Mouse (Mus musculus): ENCODE results near the gene Mepe. TPM values are rescaled to one million over a fixed set of nuclear protein-coding genes. Genes with fewer than 3 reads are reported as not detected.

The Mepe gene
- polyA plus RNA-seq, 1 experiment from 2014 or later, result not detected

GRCm38 (mm10) chr5:104371284-104371683 lies 46.2 kb downstream of the Mepe start:
- no peaks in the 10 kb centered on the region for H3K36me3 ChIP-seq
- no peak overlapping the region for H3K27ac ChIP-seq
- no peaks in the 10 kb centered on the region for H3K9me3 ChIP-seq
- no peaks in the 10 kb centered on the region for H3K4me1 ChIP-seq
- 92% methylated on average over 4 of the region's 4 CpGs for WGBS
- no peaks in the 10 kb centered on the region for H3K27me3 ChIP-seq (ENCODE audit: insufficient read depth, poor library complexity, severe bottlenecking)
- H3K4me3 ChIP-seq, result no peak overlapping the region
- DNase-seq (ENCODE audit: low spot score), result no peak

DNA sequence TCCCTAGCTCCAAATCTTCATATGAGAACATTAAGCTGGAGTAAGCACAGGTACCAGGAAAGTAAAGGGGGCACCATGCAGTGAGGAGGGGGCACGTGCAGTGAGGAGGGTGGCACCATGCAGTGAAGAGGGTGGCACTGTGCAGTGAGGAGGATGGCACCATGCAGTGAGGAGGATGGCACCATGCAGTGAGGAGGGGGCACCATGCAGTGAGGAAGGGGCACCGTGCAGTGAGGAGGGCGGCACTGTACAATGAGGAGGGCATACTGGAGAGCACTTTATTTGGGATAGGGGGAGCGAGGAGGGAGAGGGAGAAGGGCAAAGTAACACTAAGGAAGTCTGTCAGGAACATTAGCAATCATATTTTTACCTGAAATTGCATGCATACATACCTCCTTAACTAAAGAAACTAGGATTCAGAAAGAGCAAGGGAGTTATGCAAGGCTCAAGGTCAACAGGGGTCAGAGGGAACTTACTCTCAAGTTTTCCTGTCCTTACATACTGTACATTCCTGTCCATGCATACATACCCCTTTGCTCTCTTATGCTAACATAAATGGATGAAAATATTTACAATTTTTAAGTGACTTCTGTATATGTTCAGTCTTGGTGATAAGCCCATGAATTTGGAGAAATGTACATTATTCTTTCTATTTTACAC lies 48.6 kb downstream of the Mepe start:
- H3K27me3 ChIP-seq (ENCODE audit: insufficient read depth, poor library complexity, severe bottlenecking), result no peaks in the 10 kb centered on the region
- no peaks in the 10 kb centered on the region for H3K9me3 ChIP-seq
- H3K27ac ChIP-seq, result no peak overlapping the region
- H3K4me1 ChIP-seq, result no peaks in the 10 kb centered on the region
- no peak for DNase-seq (ENCODE audit: low spot score)
- WGBS, result 93% methylated on average over 4 of the region's 4 CpGs
- no peaks in the 10 kb centered on the region for H3K36me3 ChIP-seq
- no peak overlapping the region for H3K4me3 ChIP-seq

- DNase-seq (ENCODE audit: low spot score), result no peak
- WGBS, result 73% methylated on average over 6 of the region's 6 CpGs
- Histone ChIP-seq H3K36me3 (no peaks in the 10 kb centered on the region), H3K27me3 (ENCODE audit: insufficient read depth, poor library complexity, severe bottlenecking) (no peaks in the 10 kb centered on the region), H3K27ac (no peak overlapping the region), H3K4me1 (no peaks in the 10 kb centered on the region), H3K4me3 (no peak overlapping the region), H3K9me3 (no peaks in the 10 kb centered on the region)
Observed at GRCm38 (mm10) chr5:104374308-104374660, 49.2 kb downstream of the Mepe start.

DNA sequence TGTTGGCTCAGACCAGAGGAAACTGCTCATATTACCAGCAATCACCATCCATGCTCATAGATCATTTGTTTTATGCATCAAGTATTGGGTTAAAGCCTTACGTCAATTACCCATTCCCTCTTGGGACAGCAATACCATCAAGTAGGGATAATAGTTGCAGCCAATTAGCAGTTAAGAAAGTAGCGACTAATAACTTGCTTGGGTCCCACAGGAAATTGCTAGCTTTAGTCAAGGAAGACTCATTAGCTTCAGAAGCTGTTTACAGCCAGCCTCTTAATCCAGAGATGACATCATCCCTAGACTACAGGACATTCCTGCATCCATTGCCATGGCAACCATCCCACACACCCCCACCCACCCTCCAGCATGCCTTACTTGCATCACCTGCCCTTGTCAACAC lies 50.0 kb downstream of the Mepe start:
- H3K4me3 ChIP-seq, result no peak overlapping the region
- 73% methylated on average over 2 of the region's 2 CpGs for WGBS
- H3K36me3 ChIP-seq, result no peaks in the 10 kb centered on the region
- H3K27me3 ChIP-seq (ENCODE audit: insufficient read depth, poor library complexity, severe bottlenecking), result no peaks in the 10 kb centered on the region
- DNase-seq (ENCODE audit: low spot score), result no peak
- no peaks in the 10 kb centered on the region for H3K9me3 ChIP-seq
- no peak overlapping the region for H3K27ac ChIP-seq
- no peaks in the 10 kb centered on the region for H3K4me1 ChIP-seq

DNA sequence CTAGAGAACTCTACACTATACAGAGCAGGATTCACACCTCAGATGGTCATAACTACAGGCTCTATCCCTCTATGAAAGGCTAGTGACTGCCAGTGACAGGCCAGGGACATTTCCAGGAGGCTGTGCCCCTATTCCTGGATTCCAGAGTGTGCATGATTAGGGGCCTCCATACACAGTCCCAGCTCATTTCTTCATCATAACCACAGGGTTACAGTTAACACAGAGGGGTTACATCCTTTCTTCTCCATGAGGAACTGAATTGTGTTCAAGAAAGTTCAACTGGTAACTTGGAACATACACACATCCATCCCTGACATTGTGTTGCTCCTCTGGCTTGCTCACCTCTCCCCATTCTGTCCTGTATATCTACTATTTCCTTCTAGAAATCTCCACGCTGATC lies 51.8 kb downstream of the Mepe start:
- Histone ChIP-seq H3K27ac (no peak overlapping the region), H3K27me3 (ENCODE audit: insufficient read depth, poor library complexity, severe bottlenecking) (no peaks in the 10 kb centered on the region), H3K9me3 (no peaks in the 10 kb centered on the region), H3K4me1 (no peaks in the 10 kb centered on the region), H3K36me3 (no peaks in the 10 kb centered on the region), H3K4me3 (no peak overlapping the region)
- no peak for DNase-seq (ENCODE audit: low spot score)
- 72% methylated on average over 1 of the region's 1 CpGs for WGBS

- H3K27me3 ChIP-seq (ENCODE audit: insufficient read depth, poor library complexity, severe bottlenecking), result no peaks in the 10 kb centered on the region
- H3K9me3 ChIP-seq, result no peaks in the 10 kb centered on the region
- H3K4me3 ChIP-seq, result no peak overlapping the region
- H3K27ac ChIP-seq, result no peak overlapping the region
- DNase-seq (ENCODE audit: low spot score), result no peak
- 83% methylated on average over 1 of the region's 1 CpGs for WGBS
- H3K4me1 ChIP-seq, result no peaks in the 10 kb centered on the region
- no peaks in the 10 kb centered on the region for H3K36me3 ChIP-seq
Observed at GRCm38 (mm10) chr5:104380574-104380973, 55.4 kb downstream of the Mepe start.

GRCm38 (mm10) chr5:104381671-104382070 lies 56.5 kb downstream of the Mepe start:
- no peaks in the 10 kb centered on the region for H3K36me3 ChIP-seq
- no peak overlapping the region for H3K4me3 ChIP-seq
- no peaks in the 10 kb centered on the region for H3K9me3 ChIP-seq
- 65% methylated on average over 3 of the region's 7 CpGs for WGBS
- H3K4me1 ChIP-seq, result no peaks in the 10 kb centered on the region
- H3K27ac ChIP-seq, result no peak overlapping the region
- no peak for DNase-seq (ENCODE audit: low spot score)
- no peaks in the 10 kb centered on the region for H3K27me3 ChIP-seq (ENCODE audit: insufficient read depth, poor library complexity, severe bottlenecking)

DNA sequence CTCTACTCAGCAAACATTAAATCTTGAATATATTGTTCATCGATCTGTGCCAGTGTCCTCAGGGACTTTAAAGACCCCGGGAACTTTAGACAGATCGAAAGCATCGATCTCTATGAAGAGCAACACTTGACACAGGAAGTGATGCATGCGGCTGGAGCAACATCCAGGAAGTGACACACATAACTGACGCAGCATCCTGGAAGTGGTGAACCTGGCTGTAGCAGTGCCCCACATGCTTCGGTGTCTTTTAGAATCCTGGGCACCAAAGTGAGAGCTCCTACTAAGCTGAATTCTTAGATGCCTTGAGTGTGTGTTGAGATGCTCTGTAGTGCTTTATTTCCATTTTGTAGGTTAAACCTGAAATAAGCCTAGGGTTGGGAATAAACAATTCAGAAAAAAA lies 59.4 kb downstream of the Mepe start:
- WGBS, result 85% methylated on average over 7 of the region's 7 CpGs
- Histone ChIP-seq H3K27me3 (ENCODE audit: insufficient read depth, poor library complexity, severe bottlenecking) (no peaks in the 10 kb centered on the region), H3K9me3 (no peaks in the 10 kb centered on the region), H3K4me3 (no peak overlapping the region), H3K27ac (no peak overlapping the region), H3K4me1 (no peaks in the 10 kb centered on the region), H3K36me3 (no peaks in the 10 kb centered on the region)
- DNase-seq (ENCODE audit: low spot score), result no peak

DNA sequence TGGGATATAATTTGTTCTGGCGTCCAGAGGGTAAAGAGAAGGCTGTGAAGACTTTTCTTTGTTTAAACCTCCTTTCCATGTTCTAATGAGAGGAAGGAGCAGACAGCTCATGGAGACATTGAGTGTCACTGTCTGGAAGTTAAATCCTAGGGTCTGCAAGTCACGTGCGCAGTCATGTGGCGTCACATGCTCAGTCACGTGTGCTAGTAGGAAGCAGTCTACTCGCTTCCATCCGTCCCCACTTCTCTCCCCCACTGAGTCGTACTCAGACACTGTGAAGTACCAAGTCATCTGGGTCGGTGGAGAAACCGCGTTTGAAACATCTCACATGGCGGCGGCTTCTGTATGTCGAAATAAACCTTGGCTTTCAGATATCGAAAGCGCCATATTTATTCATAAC lies 60.4 kb downstream of the Mepe start:
- Histone ChIP-seq H3K4me1 (no peaks in the 10 kb centered on the region), H3K27me3 (ENCODE audit: insufficient read depth, poor library complexity, severe bottlenecking) (no peaks in the 10 kb centered on the region), H3K27ac (no peak overlapping the region), H3K9me3 (no peaks in the 10 kb centered on the region), H3K36me3 (no peaks in the 10 kb centered on the region), H3K4me3 (no peak overlapping the region)
- no peak for DNase-seq (ENCODE audit: low spot score)
- WGBS, result 92% methylated on average over 16 of the region's 16 CpGs

GRCm38 (mm10) chr5:104386908-104387307 lies 61.8 kb downstream of the Mepe start:
- Histone ChIP-seq H3K4me3 (no peak overlapping the region), H3K9me3 (no peaks in the 10 kb centered on the region), H3K36me3 (no peaks in the 10 kb centered on the region), H3K27me3 (ENCODE audit: insufficient read depth, poor library complexity, severe bottlenecking) (no peaks in the 10 kb centered on the region), H3K4me1 (no peaks in the 10 kb centered on the region), H3K27ac (no peak overlapping the region)
- DNase-seq (ENCODE audit: low spot score), result no peak
- 80% methylated on average over 5 of the region's 5 CpGs for WGBS

Small RNA genes within 50 kb of the gene (microRNA-seq; reads per million reads assigned to microRNA genes)
- gene Gm23616, result not detected

Other genes starting within 250 kb of the Mepe start
- gene Gm17660, start 247.7 kb upstream of the Mepe start, polyA plus RNA-seq (2016; fragmentation: Nextera tagmentation; extraction: Ambion mirVana), result not detected in 2 replicates
- 11.4 and 17.7 TPM in 2 replicates for gene Sparcl1, start 211.6 kb upstream of the Mepe start, polyA plus RNA-seq (2016; fragmentation: Nextera tagmentation; extraction: Ambion mirVana)
- gene Dspp, start 154.6 kb upstream of the Mepe start, polyA plus RNA-seq (2016; fragmentation: Nextera tagmentation; extraction: Ambion mirVana), result not detected in 2 replicates
- 0.06 TPM in 1 of 2 replicates, not detected in the other for gene Dmp1, start 122.7 kb upstream of the Mepe start, polyA plus RNA-seq (2016; fragmentation: Nextera tagmentation; extraction: Ambion mirVana)
- not detected in 2 replicates for gene Ibsp, start 26.2 kb upstream of the Mepe start, polyA plus RNA-seq (2016; fragmentation: Nextera tagmentation; extraction: Ambion mirVana)
- gene Spp1, start 109.8 kb downstream of the Mepe start, polyA plus RNA-seq (2016; fragmentation: Nextera tagmentation; extraction: Ambion mirVana), result 2.1 and 2.2 TPM in 2 replicates
- 6.7 and 10.6 TPM in 2 replicates for gene Pkd2, start 134.1 kb downstream of the Mepe start, polyA plus RNA-seq (2016; fragmentation: Nextera tagmentation; extraction: Ambion mirVana)
- 7.1 and 11.5 TPM in 2 replicates for gene BC005561, start 183.0 kb downstream of the Mepe start, polyA plus RNA-seq (2016; fragmentation: Nextera tagmentation; extraction: Ambion mirVana)

Data from heart, embryonic 10.5 days (tissue).